18 mouse cellular contexts compared by ENCODE assay signal in the genomic region with DNA sequence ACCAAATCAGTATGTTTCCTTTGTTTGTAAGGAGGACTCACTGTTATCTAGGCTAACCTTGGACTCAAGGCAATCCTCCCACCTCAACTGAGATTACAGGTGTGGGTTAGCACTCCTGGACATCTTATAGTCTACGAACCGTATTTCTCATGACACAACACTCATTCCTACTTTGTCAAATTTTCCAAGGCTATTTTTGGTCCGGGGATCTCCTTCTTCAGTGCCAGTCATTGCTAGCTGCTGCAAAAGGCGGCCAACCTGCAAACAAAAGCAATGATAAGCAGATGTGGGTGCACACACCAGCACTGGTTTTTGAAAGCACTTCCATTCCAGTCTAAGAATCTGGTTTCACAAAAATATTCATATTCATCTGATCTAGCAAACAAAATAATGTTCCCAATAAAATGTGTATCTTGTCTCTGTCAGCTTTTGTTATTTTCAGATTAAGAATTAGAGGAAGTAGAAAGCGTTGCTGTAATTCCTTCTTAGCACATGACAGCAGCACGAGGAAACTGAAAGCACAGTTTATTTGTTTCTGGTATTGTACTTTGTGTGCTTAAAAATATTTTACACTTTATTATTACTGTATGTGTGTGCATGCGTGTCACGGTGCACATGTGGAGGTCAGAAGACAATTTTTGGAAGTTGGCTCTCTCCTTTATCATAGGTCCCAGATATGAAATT. TPM values are rescaled to one million over a fixed set of nuclear protein-coding genes. Genes with fewer than 3 reads are reported as not detected.
DNase-seq lines count a peak whose midpoint lies in the region; ATAC-seq and TF ChIP-seq lines count a peak whose summit lies in the region.
"Had no signal": no experiment of that assay in that cellular context is flagged by ENCODE, and none has a peak within 500 bp of the region (broad histone marks: within the 10 kb centered on the region; RNA-seq: fewer than 3 reads in every experiment).

No protein-coding gene starts in this region.

- no peak overlapping the region for H3K4me2 ChIP-seq in heart, embryonic 12.5 days
- no peak overlapping the region for H3K4me2 ChIP-seq in liver, embryonic 15.5 days
- H3K4me2 ChIP-seq: embryonic facial prominence, embryonic 12.5 days; hindbrain, embryonic 13.5 days had no signal

- H3K27me3 ChIP-seq in heart, embryonic 12.5 days (replicated peaks) = no peaks in the 10 kb centered on the region
- no peaks in the 10 kb centered on the region for H3K27me3 ChIP-seq in liver, embryonic 15.5 days
- H3K27me3 ChIP-seq: embryonic facial prominence, embryonic 12.5 days; hindbrain, embryonic 13.5 days had no signal

- H3K4me3 ChIP-seq in heart, embryonic 12.5 days = no peak overlapping the region
- H3K4me3 ChIP-seq in liver, embryonic 15.5 days (replicated peaks) = no peak overlapping the region
- H3K4me3 ChIP-seq in bone marrow macrophage, adult 2 months (ENCODE audit: insufficient read depth, low read length) = peak overlapping the region; percentile 22; the same call in 1 of the 2 replicates
- H3K4me3 ChIP-seq in gastrocnemius, adult 2 months = no peak overlapping the region
- H3K4me3 ChIP-seq: embryonic facial prominence, embryonic 12.5 days; hindbrain, embryonic 13.5 days had no signal

- TF ChIP-seq CTCF in bone marrow macrophage, adult 2 months (IDR thresholded peaks at IDR 0.05; ENCODE audit: low read depth, low read length) = no peak
- TF ChIP-seq CTCF in gastrocnemius, adult 2 months (IDR thresholded peaks at IDR 0.05) = no peak

- no peaks in the 10 kb centered on the region for H3K4me1 ChIP-seq in heart, embryonic 12.5 days (replicated peaks)
- peaks cover 2% of the 10 kb centered on the region for H3K4me1 ChIP-seq in liver, embryonic 15.5 days (replicated peaks)
- H3K4me1 ChIP-seq in bone marrow macrophage, adult 2 months (ENCODE audit: control insufficient read depth, insufficient read depth, low read length) = peaks cover 32% of the 10 kb centered on the region
- H3K4me1 ChIP-seq: embryonic facial prominence, embryonic 12.5 days; hindbrain, embryonic 13.5 days had no signal

- no peak overlapping the region for H3K9ac ChIP-seq in heart, embryonic 12.5 days
- no peak overlapping the region for H3K9ac ChIP-seq in liver, embryonic 15.5 days
- H3K9ac ChIP-seq: embryonic facial prominence, embryonic 12.5 days; hindbrain, embryonic 13.5 days had no signal

- 75% methylated on average over 8 of the region's 8 CpGs for WGBS in heart, embryonic 12.5 days
- 85% methylated on average over 8 of the region's 8 CpGs for WGBS in liver, embryonic 15.5 days (ENCODE audit: insufficient replicate concordance)

- intact Hi-C loops in heart, postnatal 36 days (cut with DNase I) = no loop called here
- intact Hi-C loops in gastrocnemius, adult 2 months (cut with DNase I) = no loop called here

- no peak for TF ChIP-seq POLR2A in bone marrow macrophage, adult 2 months (IDR thresholded peaks at IDR 0.05; ENCODE audit: borderline replicate concordance, low read depth, low read length)

- no peak for ATAC-seq in heart, embryonic 12.5 days (ENCODE audit: insufficient number of reproducible peaks, low FRiP score)
- no peak for ATAC-seq in liver, embryonic 15.5 days (ENCODE audit: insufficient read depth)
- ATAC-seq: forebrain, embryonic 16.5 days; hindbrain, postnatal 0 days had no signal

- peaks cover 48% of the 10 kb centered on the region for H3K36me3 ChIP-seq in heart, embryonic 12.5 days
- H3K36me3 ChIP-seq in liver, embryonic 15.5 days (replicated peaks) = peaks cover 76% of the 10 kb centered on the region

- peak overlapping the region; percentile 71; the same call in 1 of the 2 replicates for H3K27ac ChIP-seq in heart, embryonic 12.5 days (ENCODE audit: poor library complexity, severe bottlenecking)
- 0 out of 2 replicates have a peak overlapping the region, but pooled peaks have one; percentile 9 for H3K27ac ChIP-seq in liver, embryonic 15.5 days (replicated peaks)
- H3K27ac ChIP-seq in bone marrow macrophage, adult 2 months (ENCODE audit: insufficient read depth, low read depth, low read length) = peak overlapping the region; percentile 97
- no peak overlapping the region for H3K27ac ChIP-seq in gastrocnemius, adult 2 months
- H3K27ac ChIP-seq: embryonic facial prominence, embryonic 12.5 days; hindbrain, embryonic 13.5 days; hindbrain, postnatal 0 days had no signal

- H3K9me3 ChIP-seq in heart, embryonic 12.5 days (replicated peaks) = no peaks in the 10 kb centered on the region
- no peaks in the 10 kb centered on the region for H3K9me3 ChIP-seq in liver, embryonic 15.5 days (replicated peaks)
- H3K9me3 ChIP-seq: embryonic facial prominence, embryonic 12.5 days; G1E; hindbrain, embryonic 13.5 days had no signal

- no peak for DNase-seq in heart, postnatal 36 days
- no peak for DNase-seq in liver
- no peak for DNase-seq in gastrocnemius, adult 2 months
- no peak for DNase-seq in adrenal gland, adult 18-20 months (ENCODE audit: low spot score in 2 of 2)
- DNase-seq: adrenal gland, postnatal 14 days; cerebellum, adult 2 months; cerebellum, postnatal 14 days; gastrocnemius, postnatal 14 days; kidney, adult 11 months; kidney, adult 9 months had no signal

RNA-seq across cellular contexts. Expression of gene Gapvd1, which starts 27.8 kb away (rescaled TPM):
- 78.5 and 81.3 TPM in 2 replicates for polyA plus RNA-seq in heart, embryonic 12.5 days (2016; fragmentation: Nextera tagmentation; extraction: Ambion mirVana)
- 10 to 100 TPM; 37.5 to 41.5 TPM for total RNA-seq in heart, postnatal 36 days (2021)
- polyA plus RNA-seq in liver, embryonic 15.5 days (2015; fragmentation: Nextera tagmentation; extraction: Ambion mirVana) = 79.9 and 89.4 TPM in 2 replicates
- polyA plus RNA-seq in bone marrow macrophage, adult 2 months (2012; ENCODE audit: insufficient read depth, insufficient read length, missing spikeins) = 90.8 and 98.7 TPM in 2 replicates
- 10 to 100 TPM; 34.0 to 35.5 TPM for total RNA-seq in gastrocnemius, adult 2 months (2021)
- 10 to 100 TPM; 51.6 to 66.8 TPM for total RNA-seq in adrenal gland, adult 18-20 months (2021)

RNA-seq across cellular contexts. Expression of gene Hspa5, which starts 44.6 kb away (rescaled TPM):
- 916 and 917 TPM in 2 replicates for polyA plus RNA-seq in heart, embryonic 12.5 days (2016; fragmentation: Nextera tagmentation; extraction: Ambion mirVana)
- total RNA-seq in heart, postnatal 36 days (2021) = 100 to 1,000 TPM; 565 to 705 TPM
- 509 TPM in 2 replicates for polyA plus RNA-seq in liver, embryonic 15.5 days (2015; fragmentation: Nextera tagmentation; extraction: Ambion mirVana)
- 319 and 328 TPM in 2 replicates for polyA plus RNA-seq in bone marrow macrophage, adult 2 months (2012; ENCODE audit: insufficient read depth, insufficient read length, missing spikeins)
- 100 to 1,000 TPM; 174 to 245 TPM for total RNA-seq in gastrocnemius, adult 2 months (2021)
- 100 to 1,000 TPM; 686 to 689 TPM for total RNA-seq in adrenal gland, adult 18-20 months (2021)
